Mouse (Mus musculus) midbrain, embryonic 11.5 days (tissue): ENCODE measurements around the gene Acin1. TPM values are rescaled to one million over a fixed set of nuclear protein-coding genes. Genes with fewer than 3 reads are reported as not detected.

Experiments used
- ATAC-seq: fragments of 200-750 bp; cut with Nextera tagmentation; 2 replicates; pipeline ENCODE4 v1.8.0; 2017; ENCODE audit warnings: moderate TSS enrichment, moderate library complexity; ENCODE audit not compliant: low FRiP score
- DNase-seq: peaks from one replicate; pipeline ENCODE4 v3.0.0; 2015; ENCODE audit warnings: low spot score; ENCODE audit errors: missing footprints
- H3K27ac ChIP-seq: fragments of 300-500 bp; sonication (generic); 2 replicates; pipeline ENCODE4 v1.5.1; 2014; ENCODE audit warnings: low read depth, low read length
- H3K27me3 ChIP-seq: fragments of 300-500 bp; sonication (generic); 2 replicates; pipeline ENCODE4 v1.6.1; 2014; ENCODE audit warnings: mild to moderate bottlenecking, low read length, moderate library complexity, mixed read lengths; ENCODE audit not compliant: control insufficient read depth, insufficient read depth
- H3K36me3 ChIP-seq: fragments of 300-500 bp; sonication (generic); 2 replicates; pipeline ENCODE4 v1.6.1; 2014; ENCODE audit warnings: mild to moderate bottlenecking, low read length, moderate library complexity, mixed read lengths; ENCODE audit not compliant: control insufficient read depth, insufficient read depth
- H3K4me1 ChIP-seq: fragments of 300-500 bp; sonication (generic); 2 replicates; pipeline ENCODE4 v1.6.1; 2014; ENCODE audit warnings: low read length; ENCODE audit not compliant: control insufficient read depth, insufficient read depth
- H3K4me2 ChIP-seq: fragments of 300-500 bp; sonication (generic); 2 replicates; pipeline ENCODE4 v1.6.1; 2014; ENCODE audit warnings: mild to moderate bottlenecking, moderate library complexity
- H3K4me3 ChIP-seq: fragments of 300-500 bp; sonication (generic); 2 replicates; pipeline ENCODE4 v1.5.1; 2014; ENCODE audit warnings: low read depth, low read length
- H3K9ac ChIP-seq: fragments of 300-500 bp; sonication (generic); 2 replicates; pipeline ENCODE4 v1.6.1; 2014; ENCODE audit warnings: low read length
- H3K9me3 ChIP-seq: fragments of 300-500 bp; sonication (generic); 2 replicates; pipeline ENCODE4 v1.6.1; 2016; ENCODE audit warnings: low read length; ENCODE audit not compliant: control insufficient read depth
- WGBS: fragments of 180-500 bp; shearing (Covaris S2); extraction: QIAGEN DNeasy Blood & Tissue Kit; methylation state at CpG from one replicate; pipeline ENCODE4 v1.1.7; 2014; 5-methylcytosine and 5-hydroxymethylcytosine counted together
- polyA plus RNA-seq: library from polyadenylated mRNA; unstranded; fragments of >200 nt; fragmentation: Nextera tagmentation; extraction: Ambion mirVana; gene quantifications from 2 replicates; pipeline ENCODE4 v1.2.1, GENCODE M21; 2014

Gene Acin1
- 139 and 145 TPM in 2 replicates for polyA plus RNA-seq

DNA sequence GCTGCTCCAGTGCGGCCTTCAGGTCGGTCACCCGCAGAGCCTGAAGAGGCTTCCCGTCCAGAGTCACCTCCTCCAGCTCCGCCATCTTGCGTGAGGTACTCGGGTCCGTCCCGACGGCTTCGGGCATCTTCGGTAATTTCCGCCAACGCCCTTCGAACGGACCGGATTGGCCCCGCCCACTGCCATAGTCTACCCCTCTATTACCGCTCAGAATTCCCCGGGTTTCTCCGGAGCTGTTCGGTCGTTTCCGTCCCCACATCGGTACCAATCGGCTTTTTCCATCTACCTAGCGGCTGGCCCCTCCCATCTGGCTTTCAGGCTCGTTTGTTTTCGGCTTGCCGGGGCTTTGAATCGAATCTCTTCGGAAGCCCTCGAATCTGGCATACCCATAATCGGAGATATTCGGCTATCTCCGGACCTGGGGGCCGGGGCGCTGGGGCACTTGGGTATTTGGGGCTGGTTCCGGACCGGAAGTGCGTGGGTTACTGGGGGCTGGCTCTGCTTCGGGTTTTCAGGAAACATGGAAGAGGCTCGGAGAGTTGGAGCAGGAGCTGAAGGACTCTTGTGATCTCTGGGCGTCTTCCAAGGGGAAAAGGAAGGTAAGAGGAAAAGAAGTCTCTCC lies at the start of gene Acin1:
Gene Acin1 (minus strand): TSS at position 410 of the 622 bp plus-strand sequence.
- no peaks in the 10 kb centered on the region for H3K9me3 ChIP-seq
- H3K9ac ChIP-seq, result peak within 1 kb of the TSS; percentile 94
- DNase-seq (peak; percentile 100), ATAC-seq (peak; percentile 96)
- peak within 1 kb of the TSS; percentile 74 for H3K4me2 ChIP-seq
- H3K27ac ChIP-seq, result peak within 1 kb of the TSS; percentile 88
- H3K4me3 ChIP-seq, result peak within 1 kb of the TSS; percentile 92
- peaks cover 17% of the 10 kb centered on the region for H3K4me1 ChIP-seq
- no peaks in the 10 kb centered on the region for H3K27me3 ChIP-seq
- WGBS, result under 1% methylated on average over 44 of the region's 44 CpGs
- peaks cover 11% of the 10 kb centered on the region; the same call in 1 of the 2 replicates for H3K36me3 ChIP-seq

DNA sequence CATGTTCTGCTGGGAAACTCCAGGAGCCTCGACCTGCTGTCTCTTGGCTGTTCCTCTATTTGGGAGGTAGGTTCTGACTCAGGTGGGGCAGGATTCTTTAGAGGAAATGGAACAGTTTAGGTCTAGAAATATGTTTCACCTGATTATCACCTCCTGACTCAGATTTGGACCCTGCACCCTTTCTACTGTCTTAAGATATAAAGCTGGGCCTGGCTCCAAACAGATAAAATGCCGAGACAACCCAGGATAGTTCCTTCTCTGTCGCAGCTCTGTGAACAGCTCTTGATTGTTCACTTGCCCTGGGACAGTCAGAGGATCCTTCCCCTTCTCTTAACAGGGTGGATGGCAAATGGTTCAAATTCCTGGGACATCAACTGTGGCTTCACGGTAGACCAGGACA lies 48.5 kb upstream of the Acin1 start:
- H3K27ac ChIP-seq, result no peak overlapping the region
- WGBS, result 81% methylated on average over 4 of the region's 4 CpGs
- no peaks in the 10 kb centered on the region for H3K36me3 ChIP-seq
- H3K4me2 ChIP-seq, result no peak overlapping the region
- no peaks in the 10 kb centered on the region; the same call in none of the 2 replicates for H3K27me3 ChIP-seq
- no peak overlapping the region for H3K9ac ChIP-seq
- H3K4me1 ChIP-seq, result peaks cover 11% of the 10 kb centered on the region
- ATAC-seq (no peak), DNase-seq (no peak)
- H3K4me3 ChIP-seq, result no peak overlapping the region
- H3K9me3 ChIP-seq, result no peaks in the 10 kb centered on the region

DNA sequence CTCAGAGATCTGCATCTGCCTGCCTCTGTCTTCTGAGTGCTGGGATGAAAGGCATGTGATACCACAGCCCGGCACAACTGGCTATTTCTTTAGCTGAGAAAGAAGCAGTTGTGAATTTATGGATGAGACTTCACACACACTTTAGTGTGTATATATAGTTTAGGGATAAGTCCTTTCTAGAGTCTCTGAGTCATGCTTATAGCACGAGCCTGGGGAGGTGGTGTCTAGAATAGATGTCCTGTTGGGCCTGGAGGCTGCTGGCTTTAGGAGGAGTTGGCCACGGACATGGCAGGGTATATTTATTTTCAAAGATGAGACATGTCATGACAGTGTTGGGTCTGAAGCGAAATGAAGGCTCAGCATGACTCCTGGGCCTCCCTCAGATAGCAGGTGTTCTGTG lies 47.3 kb upstream of the Acin1 start:
- no peak for DNase-seq
- no peak for ATAC-seq
- Histone ChIP-seq H3K36me3 (no peaks in the 10 kb centered on the region), H3K27ac (no peak overlapping the region), H3K4me3 (no peak overlapping the region), H3K9ac (no peak overlapping the region), H3K4me1 (peaks cover 11% of the 10 kb centered on the region), H3K27me3 (no peaks in the 10 kb centered on the region; the same call in none of the 2 replicates), H3K9me3 (no peaks in the 10 kb centered on the region), H3K4me2 (no peak overlapping the region)
- WGBS, result 80% methylated on average over 4 of the region's 4 CpGs

DNA sequence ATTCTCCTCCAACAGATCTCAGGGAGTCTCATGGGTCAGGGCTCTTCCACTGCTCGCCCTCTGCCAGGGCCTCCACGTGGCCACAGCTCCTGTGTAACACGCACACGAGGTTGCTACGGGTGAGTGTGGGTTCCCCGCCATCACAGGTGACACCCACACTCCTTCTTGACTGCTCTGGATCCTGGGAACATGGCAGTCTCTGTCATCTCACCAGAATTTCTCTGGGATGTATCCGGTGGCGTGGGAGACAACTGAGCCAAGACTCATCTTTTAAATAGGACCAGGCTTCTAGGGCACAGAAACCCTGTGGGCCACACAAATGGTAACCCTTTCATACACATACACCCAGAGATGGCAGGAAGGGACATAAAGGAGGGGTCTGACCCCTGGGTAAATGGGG lies 45.5 kb upstream of the Acin1 start:
- no peaks in the 10 kb centered on the region for H3K36me3 ChIP-seq
- no peak overlapping the region for H3K4me3 ChIP-seq
- H3K27ac ChIP-seq, result no peak overlapping the region
- no peaks in the 10 kb centered on the region for H3K9me3 ChIP-seq
- DNase-seq, result no peak
- WGBS, result 88% methylated on average over 8 of the region's 8 CpGs
- no peak overlapping the region for H3K9ac ChIP-seq
- H3K27me3 ChIP-seq, result no peaks in the 10 kb centered on the region; the same call in 1 of the 2 replicates
- no peak overlapping the region for H3K4me2 ChIP-seq
- H3K4me1 ChIP-seq, result peaks cover 6% of the 10 kb centered on the region
- ATAC-seq, result no peak

DNA sequence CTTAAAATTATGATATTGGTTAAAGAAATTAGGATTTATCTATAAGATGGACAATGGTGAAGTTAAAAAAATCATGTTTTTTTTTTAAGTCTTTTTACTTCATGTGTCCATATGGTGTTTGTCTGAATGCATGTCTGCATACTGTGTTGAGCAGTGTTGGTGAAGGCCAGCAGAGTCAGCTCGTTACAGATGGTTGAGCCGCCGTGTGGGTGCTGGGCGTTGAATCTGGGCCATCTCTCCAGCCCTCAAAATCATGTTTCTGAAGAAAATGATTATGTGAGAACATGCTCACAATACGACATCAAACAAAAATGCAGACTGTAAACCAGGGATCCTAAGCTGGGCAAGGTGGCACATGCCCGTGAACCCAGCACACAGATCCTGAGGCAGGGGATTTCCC lies 43.6 kb upstream of the Acin1 start:
- H3K4me3 ChIP-seq, result no peak overlapping the region

DNA sequence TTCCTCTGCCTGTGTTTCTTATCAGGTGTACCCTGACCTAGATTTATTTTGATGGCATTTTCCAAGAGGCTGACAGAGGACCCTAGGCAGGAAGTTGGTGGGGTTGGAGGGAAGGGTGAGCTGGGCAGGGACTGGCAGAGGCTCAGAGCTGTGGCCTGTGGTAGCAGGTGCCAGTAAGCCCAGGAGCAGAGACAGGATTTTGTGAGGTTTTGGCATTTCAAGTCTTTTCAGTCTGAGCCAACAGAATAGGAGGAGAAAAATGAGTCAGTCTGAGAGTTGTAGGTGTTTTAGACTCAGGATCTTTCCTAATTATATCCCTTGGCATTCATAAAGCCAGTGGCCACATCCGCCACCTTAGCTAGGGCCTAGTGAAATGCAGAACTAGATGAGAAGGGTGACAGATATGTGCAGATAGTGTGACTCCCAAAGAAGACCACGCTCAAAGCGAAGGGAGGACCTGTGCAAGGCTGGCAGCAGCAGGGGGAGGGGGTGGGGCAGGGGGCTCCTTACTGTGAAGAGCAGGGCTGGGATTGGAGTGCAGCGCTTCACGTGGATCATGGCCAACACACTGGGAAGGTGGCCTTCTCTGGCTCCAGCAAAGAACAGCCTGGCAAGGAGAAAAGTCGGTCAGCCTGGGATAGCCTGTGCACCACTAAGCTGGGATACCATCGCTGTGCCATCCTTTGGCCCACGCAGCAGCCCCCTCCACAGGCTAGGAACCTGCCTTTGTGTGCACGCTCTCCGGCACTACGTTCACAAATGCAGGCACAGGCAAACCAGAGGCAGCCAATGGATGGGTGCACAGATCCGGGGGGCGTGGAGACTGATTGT lies 42.3 kb upstream of the Acin1 start:
- WGBS, result 66% methylated on average over 13 of the region's 13 CpGs
- Histone ChIP-seq H3K4me1 (no peaks in the 10 kb centered on the region), H3K9ac (no peak overlapping the region), H3K4me3 (no peak overlapping the region), H3K4me2 (no peak overlapping the region), H3K9me3 (no peaks in the 10 kb centered on the region), H3K27ac (no peak overlapping the region), H3K36me3 (no peaks in the 10 kb centered on the region), H3K27me3 (no peaks in the 10 kb centered on the region)
- DNase-seq (no peak), ATAC-seq (no peak)

More for the DNA sequence above, 43.6 kb upstream of the Acin1 start:
- Histone ChIP-seq H3K4me2 (no peak overlapping the region), H3K36me3 (no peaks in the 10 kb centered on the region), H3K9me3 (no peaks in the 10 kb centered on the region), H3K27me3 (no peaks in the 10 kb centered on the region), H3K9ac (no peak overlapping the region), H3K27ac (no peak overlapping the region), H3K4me1 (no peaks in the 10 kb centered on the region)
- DNase-seq (no peak), ATAC-seq (no peak)
- WGBS, result 91% methylated on average over 6 of the region's 6 CpGs

DNA sequence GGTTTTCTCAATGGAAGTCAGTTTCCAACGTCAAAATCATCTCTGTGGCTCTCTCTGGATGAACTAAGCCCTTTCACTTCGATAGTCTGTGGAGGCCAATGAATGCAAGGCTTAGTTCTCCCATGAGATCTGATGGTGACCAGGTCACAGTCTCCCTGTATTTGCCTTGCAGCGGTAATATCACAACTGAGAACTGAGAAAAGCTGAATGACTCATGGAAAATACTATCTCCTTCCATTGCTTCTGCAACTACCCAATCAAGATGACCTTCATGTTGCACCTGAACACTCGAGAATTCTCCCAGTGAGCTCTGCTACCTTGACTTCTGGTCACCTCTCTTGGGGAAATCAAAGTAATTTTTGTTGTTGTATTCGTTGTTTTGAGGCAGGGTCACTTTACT lies 40.8 kb upstream of the Acin1 start:
- Histone ChIP-seq H3K27me3 (no peaks in the 10 kb centered on the region), H3K9ac (no peak overlapping the region), H3K4me1 (no peaks in the 10 kb centered on the region), H3K27ac (no peak overlapping the region), H3K4me3 (no peak overlapping the region), H3K4me2 (no peak overlapping the region), H3K36me3 (no peaks in the 10 kb centered on the region), H3K9me3 (no peaks in the 10 kb centered on the region)
- no peak for DNase-seq
- no peak for ATAC-seq
- WGBS, result 78% methylated on average over 5 of the region's 5 CpGs

DNA sequence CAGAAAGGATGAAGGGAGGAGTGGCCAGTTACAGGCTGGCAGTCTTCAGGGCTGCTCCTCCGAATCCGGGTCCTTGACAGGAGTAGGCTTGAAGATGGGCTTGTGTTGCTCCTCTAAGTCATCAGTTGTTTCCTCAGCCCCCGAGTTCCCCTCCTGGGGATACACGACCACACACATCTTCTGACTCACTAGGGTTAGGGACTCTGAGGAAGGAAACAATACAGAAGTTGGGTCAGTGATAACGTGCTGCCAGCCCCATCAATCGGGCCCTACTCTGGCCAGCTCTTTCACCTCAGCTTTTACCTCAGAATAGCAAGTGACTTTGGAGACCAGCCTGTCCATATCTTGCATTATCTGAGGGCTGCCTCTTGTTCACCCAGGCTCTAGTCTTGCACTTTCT lies 37.3 kb upstream of the Acin1 start:
- Histone ChIP-seq H3K36me3 (no peaks in the 10 kb centered on the region), H3K9me3 (no peaks in the 10 kb centered on the region), H3K27me3 (no peaks in the 10 kb centered on the region), H3K27ac (no peak overlapping the region), H3K9ac (no peak overlapping the region), H3K4me3 (no peak overlapping the region), H3K4me2 (no peak overlapping the region), H3K4me1 (no peaks in the 10 kb centered on the region)
- DNase-seq, result no peak
- WGBS, result 78% methylated on average over 6 of the region's 6 CpGs
- ATAC-seq, result no peak

DNA sequence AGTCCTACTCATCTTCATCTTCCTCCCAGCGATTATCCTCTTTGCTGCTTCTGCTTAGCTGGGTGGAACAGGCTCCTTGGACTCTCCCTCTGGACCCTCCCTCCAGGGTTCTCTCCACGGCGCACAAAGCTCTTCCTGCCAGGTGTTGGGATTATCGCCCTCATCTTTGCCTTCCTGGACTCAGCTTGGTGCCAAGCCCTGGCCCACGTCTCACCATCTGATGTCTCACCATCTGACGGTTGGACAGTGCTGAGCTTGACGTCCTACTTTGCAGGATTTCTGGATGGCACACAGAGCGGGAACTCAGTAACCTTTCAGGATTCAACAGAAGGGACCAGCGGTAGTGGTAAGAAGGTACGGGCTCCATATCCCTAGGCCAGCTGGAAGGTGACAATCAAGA lies 35.0 kb upstream of the Acin1 start:
- no peak overlapping the region for H3K27ac ChIP-seq
- no peak overlapping the region for H3K4me2 ChIP-seq
- ATAC-seq (no peak), DNase-seq (no peak)
- no peaks in the 10 kb centered on the region for H3K4me1 ChIP-seq
- H3K36me3 ChIP-seq, result no peaks in the 10 kb centered on the region
- H3K27me3 ChIP-seq, result no peaks in the 10 kb centered on the region
- 81% methylated on average over 10 of the region's 10 CpGs for WGBS
- no peak overlapping the region for H3K9ac ChIP-seq
- H3K9me3 ChIP-seq, result no peaks in the 10 kb centered on the region
- H3K4me3 ChIP-seq, result no peak overlapping the region
